Mouse (Mus musculus) common myeloid progenitor, adult 5-6 weeks (primary cell): ENCODE data around the gene Gbp10. TPM values are rescaled to one million over a fixed set of nuclear protein-coding genes. Genes with fewer than 3 reads are reported as not detected.
"Not testable (repeated sequence)": the region's sequence is repeated elsewhere in the genome, so short reads cannot be mapped to it uniquely, and the experiment has no call there.

Experiments used
- ATAC-seq: replicated peaks from 2 replicates; pipeline ENCODE4 v1.8.0; 2016; ENCODE audit warnings: low read depth, mild to moderate bottlenecking, moderate TSS enrichment, inconsistent platforms; ENCODE audit not compliant: poor library complexity, severe bottlenecking
- total RNA-seq: library from RNA; stranded (forward); fragments of 200-1000, 187-1606 nt; gene quantifications from 2 replicates; pipeline ENCODE4 v1.2.3, GENCODE M21; 2017

Gbp10 gene
- total RNA-seq = not detected in 2 replicates

GRCm38 (mm10) chr5:105239483-105240047 is at the start of gene Gbp10:
Gene Gbp10 (minus strand): TSS chr5:105239533.
- ATAC-seq = not testable (repeated sequence)

- peak; percentile 66 for ATAC-seq
Observed at GRCm38 (mm10) chr5:105260673-105261072, 21.3 kb upstream of the Gbp10 start.

- ATAC-seq = 0 out of 2 replicates have a peak, but pooled peaks have one; percentile 47
Observed at GRCm38 (mm10) chr5:105252491-105252890, 13.2 kb upstream of the Gbp10 start.

GRCm38 (mm10) chr5:105244741-105245140 is 5.4 kb upstream of the Gbp10 start:
- peak; percentile 98 for ATAC-seq

GRCm38 (mm10) chr5:105240982-105241381 is 1.6 kb upstream of the Gbp10 start:
- not testable (repeated sequence) for ATAC-seq

- not testable (repeated sequence) for ATAC-seq
Observed at GRCm38 (mm10) chr5:105238402-105238801, 931 bp downstream of the Gbp10 start.

GRCm38 (mm10) chr5:105236040-105236439 is 3.3 kb downstream of the Gbp10 start:
- ATAC-seq = peak; percentile 62

- peak; percentile 66 for ATAC-seq
Observed at GRCm38 (mm10) chr5:105208957-105209356, 30.4 kb downstream of the Gbp10 start.

- ATAC-seq = not testable (repeated sequence)
Observed at GRCm38 (mm10) chr5:105200791-105201355, 38.5 kb downstream of the Gbp10 start.

- not testable (repeated sequence) for ATAC-seq
Observed at GRCm38 (mm10) chr5:105199149-105199548, 40.2 kb downstream of the Gbp10 start.

- not testable (repeated sequence) for ATAC-seq
Observed at GRCm38 (mm10) chr5:105197915-105198560, 41.3 kb downstream of the Gbp10 start.

GRCm38 (mm10) chr5:105196308-105196707 is 43.0 kb downstream of the Gbp10 start:
- ATAC-seq = not testable (repeated sequence)

- peak; percentile 96 for ATAC-seq
Observed at GRCm38 (mm10) chr5:105192536-105192935, 46.8 kb downstream of the Gbp10 start.

GRCm38 (mm10) chr5:105181446-105181845 is 57.9 kb downstream of the Gbp10 start:
- no peak for ATAC-seq

Other genes starting within 250 kb of the Gbp10 start
- gene Gbp9, start 100.0 kb downstream of the Gbp10 start, total RNA-seq = 0.39 and 0.41 TPM in 2 replicates
- 0.91 TPM in 1 of 2 replicates, not detected in the other for gene Gbp8, start 100.0 kb downstream of the Gbp10 start, total RNA-seq
- not detected in 2 replicates for gene Gbp4, start 99.9 kb downstream of the Gbp10 start, total RNA-seq
- not detected in 2 replicates for gene Gm43302, start 54.2 kb upstream of the Gbp10 start, total RNA-seq
- 0.78 and 1.2 TPM in 2 replicates for gene Gbp6, start 54.2 kb upstream of the Gbp10 start, total RNA-seq
- gene Lrrc8b, start 176.2 kb upstream of the Gbp10 start, total RNA-seq = 15.7 and 18.3 TPM in 2 replicates